Mouse (Mus musculus): ENCODE results near the gene Trpm4. TPM values are rescaled to one million over a fixed set of nuclear protein-coding genes. Genes with fewer than 3 reads are reported as not detected.

Gene Trpm4
- total RNA-seq, 2 experiments from 2014 or later = 12.9 to 14.8 TPM

Other genes with a start within 250 kb of the Trpm4 start
- gene Rcn3, start 241.6 kb downstream of the Trpm4 start, total RNA-seq (2021) = 1 to 10 TPM; 6.2 to 6.9 TPM
- gene Fcgrt, start 229.9 kb downstream of the Trpm4 start, total RNA-seq (2021) = 10 to 100 TPM; 16.7 to 18.5 TPM
- 100 to 1,000 TPM; 408 to 432 TPM for gene Rps11, start 209.3 kb downstream of the Trpm4 start, total RNA-seq (2021)
- gene Rpl13a, start 205.0 kb downstream of the Trpm4 start, total RNA-seq (2021) = 100 to 1,000 TPM; 788 to 817 TPM
- gene Gm45713, start 197.5 kb downstream of the Trpm4 start, total RNA-seq (2021) = under 1 TPM in 1 of 2 experiments, not detected in 1; 0.50 TPM
- gene Flt3l, start 197.3 kb downstream of the Trpm4 start, total RNA-seq (2021) = 10 to 100 TPM in 1 of 2 experiments, 1 to 10 TPM in 1; 7.0 to 10.1 TPM
- 10 to 100 TPM; 44.5 to 46.8 TPM for gene Pih1d1, start 179.5 kb downstream of the Trpm4 start, total RNA-seq (2021)
- 10 to 100 TPM; 10.5 to 18.0 TPM for gene Aldh16a1, start 179.2 kb downstream of the Trpm4 start, total RNA-seq (2021)
- gene Slc17a7, start 169.8 kb downstream of the Trpm4 start, total RNA-seq (2021) = 1,000 to 10,000 TPM; 1,360 to 1,418 TPM
- under 1 TPM; 0.17 to 0.28 TPM for gene Gfy, start 154.2 kb downstream of the Trpm4 start, total RNA-seq (2021)
- gene Pth2, start 152.8 kb downstream of the Trpm4 start, total RNA-seq (2021) = not detected
- 1 to 10 TPM; 2.0 to 3.3 TPM for gene Ccdc155, start 128.9 kb downstream of the Trpm4 start, total RNA-seq (2021)
- gene Dkkl1, start 121.6 kb downstream of the Trpm4 start, total RNA-seq (2021) = 1 to 10 TPM; 1.4 to 2.3 TPM
- 1 to 10 TPM; 2.6 to 7.8 TPM for gene Tead2, start 118.0 kb downstream of the Trpm4 start, total RNA-seq (2021)
- 1 to 10 TPM; 1.9 to 4.8 TPM for gene Cd37, start 94.7 kb downstream of the Trpm4 start, total RNA-seq (2021)
- gene Slc6a16, start 92.7 kb downstream of the Trpm4 start, total RNA-seq (2021) = 1 to 10 TPM; 2.0 to 2.8 TPM
- not detected for gene Slc6a21, start 56.3 kb downstream of the Trpm4 start, total RNA-seq (2021)
- under 1 TPM; 0.20 to 0.46 TPM for gene Hrc, start 1.5 kb upstream of the Trpm4 start, total RNA-seq (2021)
- gene Ppfia3, start 33.2 kb upstream of the Trpm4 start, total RNA-seq (2021) = 100 to 1,000 TPM; 126 to 128 TPM
- gene Lin7b, start 36.8 kb upstream of the Trpm4 start, total RNA-seq (2021) = 100 to 1,000 TPM; 133 to 154 TPM
- 100 to 1,000 TPM; 379 to 450 TPM for gene Snrnp70, start 62.0 kb upstream of the Trpm4 start, total RNA-seq (2021)
- gene Kcna7, start 71.9 kb upstream of the Trpm4 start, total RNA-seq (2021) = not detected
- under 1 TPM; 0.17 to 0.18 TPM for gene Ntf5, start 79.9 kb upstream of the Trpm4 start, total RNA-seq (2021)
- gene Lhb, start 87.0 kb upstream of the Trpm4 start, total RNA-seq (2021) = not detected
- gene Gys1, start 101.1 kb upstream of the Trpm4 start, total RNA-seq (2021) = 10 to 100 TPM; 14.5 to 18.6 TPM
- 10 to 100 TPM; 33.0 to 39.9 TPM for gene Ruvbl2, start 104.3 kb upstream of the Trpm4 start, total RNA-seq (2021)
- 100 to 1,000 TPM; 187 to 197 TPM for gene Ftl1, start 126.1 kb upstream of the Trpm4 start, total RNA-seq (2021)
- gene Bax, start 133.1 kb upstream of the Trpm4 start, total RNA-seq (2021) = 10 to 100 TPM; 73.5 to 80.8 TPM
- gene Tulp2, start 148.1 kb upstream of the Trpm4 start, total RNA-seq (2021) = not detected
- 1 to 10 TPM in 1 of 2 experiments, not detected in 1; 2.5 TPM for gene Gm45808, start 153.0 kb upstream of the Trpm4 start, total RNA-seq (2021)
- gene Dhdh, start 155.0 kb upstream of the Trpm4 start, total RNA-seq (2021) = 1 to 10 TPM; 3.1 to 3.9 TPM
- 10 to 100 TPM; 94.0 to 98.0 TPM for gene Nucb1, start 176.6 kb upstream of the Trpm4 start, total RNA-seq (2021)
- 10 to 100 TPM; 17.4 to 20.0 TPM for gene Ppp1r15a, start 192.5 kb upstream of the Trpm4 start, total RNA-seq (2021)
- under 1 TPM; 0.77 to 0.86 TPM for gene Plekha4, start 192.6 kb upstream of the Trpm4 start, total RNA-seq (2021)
- gene Hsd17b14, start 221.1 kb upstream of the Trpm4 start, total RNA-seq (2021) = under 1 TPM in 1 of 2 experiments, not detected in 1; 0.28 TPM
- gene Bcat2, start 236.4 kb upstream of the Trpm4 start, total RNA-seq (2021) = 10 to 100 TPM; 23.5 to 29.9 TPM

Data from layer of hippocampus, postnatal 36 days (tissue).